Mouse (Mus musculus) hematopoietic stem cell, adult 5-6 weeks (primary cell): Measurements from ENCODE around the gene Grb2. TPM values are rescaled to one million over a fixed set of nuclear protein-coding genes. Genes with fewer than 3 reads are reported as not detected.

Experiments
- ATAC-seq, 2 experiments: fragments of 125-278 bp in 1 of 2; replicated peaks in 1 of 2; 2 replicates each; pipeline ENCODE4 v1.8.0; 2016 to 2017; ENCODE audit warnings: inconsistent platforms in 2 of 2, mild to moderate bottlenecking in 2 of 2, moderate number of reproducible peaks in 2 of 2, low read depth in 1 of 2, moderate TSS enrichment in 1 of 2; ENCODE audit not compliant: low FRiP score in 2 of 2, poor library complexity in 2 of 2, severe bottlenecking in 2 of 2, insufficient read depth in 1 of 2, low TSS enrichment in 1 of 2
- total RNA-seq: library from RNA; stranded (forward); fragments of 172-1452, 232-1000 nt; gene quantifications from 2 replicates; pipeline ENCODE4 v1.2.3, GENCODE M21; 2017

Gene Grb2
- 38.1 and 93.3 TPM in 2 replicates for total RNA-seq

DNA sequence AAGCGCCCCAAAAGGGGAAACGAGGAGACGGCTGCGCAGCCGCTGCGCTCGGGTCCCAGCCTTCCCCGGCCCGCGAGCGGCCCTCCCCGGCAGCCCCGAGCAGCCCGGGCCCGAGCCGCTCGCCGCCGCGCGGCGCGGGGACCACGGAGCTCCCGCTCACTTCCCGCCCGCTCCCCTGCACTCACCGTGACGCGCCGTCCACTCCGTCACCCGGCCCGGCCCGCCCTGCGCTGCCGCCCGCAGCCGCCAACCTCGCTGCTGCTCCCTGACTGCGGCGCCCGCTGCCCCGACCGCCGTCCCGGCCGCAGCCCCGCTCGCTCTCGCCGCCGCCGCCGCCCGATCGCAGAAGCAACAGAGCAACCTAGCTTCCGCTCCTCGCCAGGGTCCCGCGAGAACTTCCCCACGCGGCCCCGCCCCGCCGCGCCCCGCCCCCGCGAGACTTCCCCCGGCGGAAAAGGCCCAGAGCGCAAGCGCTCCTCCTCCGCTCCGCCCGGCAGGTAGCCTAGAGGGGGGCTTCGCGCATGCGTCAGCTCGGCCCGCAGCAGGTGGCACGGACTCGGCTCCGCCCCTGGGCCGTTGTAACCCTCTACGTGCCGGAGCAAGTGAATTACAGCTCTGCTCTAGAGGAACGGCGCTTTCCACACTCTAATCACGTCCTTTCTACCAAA is at the start of gene Grb2:
Gene Grb2 (minus strand): TSS at position 389 of the 668 bp plus-strand sequence.
- ATAC-seq: peak; percentile 78 to 82

DNA sequence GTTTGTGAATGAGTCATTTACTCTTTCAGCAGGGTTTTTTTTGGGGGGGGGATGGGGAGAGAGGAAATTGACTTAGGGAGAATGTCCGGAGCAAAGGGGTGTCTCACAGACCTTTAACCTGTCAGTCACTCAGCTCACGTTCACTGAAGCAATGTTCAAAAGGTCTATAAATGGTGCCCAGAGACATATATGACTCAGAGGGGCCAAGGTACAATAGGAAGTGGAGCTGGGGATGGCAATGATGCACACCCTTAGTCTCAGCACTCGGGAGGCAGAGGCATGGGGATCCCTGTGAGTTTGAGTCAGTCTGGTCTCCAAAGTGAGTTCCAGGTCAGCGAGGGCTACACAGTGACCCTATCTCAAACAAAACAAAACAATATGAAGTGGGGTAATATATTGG is 45.1 kb upstream of the Grb2 start:
- no peak for ATAC-seq

DNA sequence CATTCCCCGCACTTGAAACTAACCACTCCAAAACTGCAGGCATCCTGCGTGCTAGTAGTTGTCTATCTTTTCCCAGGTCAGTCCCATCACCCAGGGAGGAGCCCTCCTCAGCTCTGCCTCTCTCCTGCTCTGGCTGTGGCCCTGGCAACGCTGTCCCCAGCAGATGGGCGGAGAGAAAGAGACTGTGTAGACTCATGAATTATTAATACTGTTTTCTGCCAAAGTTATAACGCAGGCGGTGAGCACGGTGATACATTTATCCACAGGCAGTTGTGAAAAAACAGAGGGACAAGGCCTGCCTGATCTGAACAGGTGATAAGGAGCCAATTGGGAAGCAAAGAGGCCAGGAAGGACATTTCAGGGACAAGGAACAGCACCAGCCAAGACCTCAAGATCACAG is 44.3 kb upstream of the Grb2 start:
- no peak for ATAC-seq

DNA sequence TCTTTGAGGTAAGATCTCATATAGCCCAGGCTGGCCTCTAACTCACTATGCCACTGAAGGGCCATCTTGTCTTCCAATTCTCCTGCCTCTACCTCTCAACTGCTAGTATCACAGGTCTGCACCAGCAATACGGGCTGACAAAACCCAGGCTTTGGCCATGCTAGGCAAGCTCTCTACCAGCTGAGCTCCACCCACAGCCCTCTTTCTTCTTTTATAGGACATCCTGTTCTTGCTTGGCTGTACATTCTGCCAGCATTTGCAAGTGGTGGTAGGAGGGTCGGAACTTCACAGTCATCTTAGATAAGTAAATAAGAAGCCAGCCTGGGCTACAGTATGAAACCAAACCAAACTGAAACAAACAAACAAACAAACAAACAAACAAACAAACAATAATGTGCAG is 43.3 kb upstream of the Grb2 start:
- ATAC-seq: no peak

DNA sequence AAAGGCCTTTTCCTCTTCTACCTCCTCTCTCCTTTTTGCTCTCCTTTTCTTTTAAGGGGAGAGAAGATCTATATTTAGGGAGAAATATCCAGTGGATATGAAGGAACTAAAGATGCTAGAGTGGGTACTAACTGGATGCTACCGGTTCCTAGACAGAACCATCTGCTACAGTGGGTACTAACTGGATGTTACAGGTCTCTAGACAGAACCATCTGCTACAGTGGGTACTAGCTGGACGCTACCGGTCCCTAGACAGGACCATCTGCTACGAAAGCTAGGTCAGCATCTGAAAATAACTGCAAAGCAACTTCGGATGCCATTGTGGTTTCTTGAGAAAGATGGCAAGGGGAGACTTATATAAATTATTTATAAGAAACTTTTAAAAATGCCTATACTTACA is 41.4 kb upstream of the Grb2 start:
- no peak for ATAC-seq

DNA sequence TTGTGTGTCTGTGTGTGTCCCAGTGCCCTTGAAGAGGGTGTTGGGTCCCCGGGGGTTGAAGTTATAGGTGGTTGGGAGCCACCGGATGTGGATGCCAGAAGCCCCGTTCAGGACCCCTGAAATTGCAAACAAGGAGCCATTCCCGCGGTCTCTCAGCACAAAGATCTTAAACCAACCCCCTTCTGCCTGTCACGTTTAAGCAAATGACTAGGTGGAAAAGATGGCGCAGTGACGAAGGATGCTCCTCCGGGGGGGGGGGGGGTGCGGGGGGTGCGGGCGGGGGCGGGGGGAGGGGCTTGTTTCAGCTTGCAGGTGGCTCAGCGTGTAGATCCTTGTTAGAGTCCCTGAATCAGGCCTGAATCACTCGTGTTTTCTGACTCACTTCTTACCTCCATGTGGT is 39.0 kb upstream of the Grb2 start:
- ATAC-seq: no peak

DNA sequence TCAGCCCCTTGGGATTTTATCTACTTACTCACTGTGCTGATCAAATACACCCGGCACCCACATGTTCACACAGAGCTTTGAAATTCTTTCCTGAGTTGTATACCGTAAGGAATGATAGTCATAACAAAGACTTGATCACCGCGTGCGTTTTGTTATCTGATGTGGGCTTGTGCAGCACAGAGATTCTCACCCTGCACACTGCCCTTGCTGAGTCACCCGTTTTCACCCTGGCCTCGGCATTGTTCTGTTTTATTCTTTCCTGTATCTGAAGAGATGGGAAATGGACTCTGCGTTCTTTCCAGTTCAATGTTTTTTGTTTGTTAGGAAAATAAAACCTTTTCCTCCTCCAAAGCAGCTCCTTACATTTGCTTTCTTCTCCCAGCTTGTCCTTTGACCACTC is 38.4 kb upstream of the Grb2 start:
- no peak for ATAC-seq

DNA sequence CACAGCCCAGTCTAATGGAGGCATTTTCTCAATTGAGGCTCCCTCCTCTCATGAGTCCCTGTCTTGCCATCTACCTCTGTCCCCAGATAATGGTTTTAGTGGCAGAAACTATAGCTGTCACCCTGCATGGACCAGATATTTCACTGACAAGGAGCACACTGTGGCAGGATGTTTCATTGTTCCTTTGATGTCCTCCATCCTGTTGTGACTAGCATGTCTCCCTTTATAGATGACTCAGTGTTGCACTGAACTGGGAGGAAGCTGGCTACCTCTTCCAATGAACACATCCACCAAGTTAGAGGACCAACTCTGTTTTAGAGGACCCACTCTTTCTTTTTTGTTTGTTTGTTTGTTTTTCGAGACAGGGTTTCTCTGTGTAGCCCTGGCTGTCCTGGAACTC is 37.7 kb upstream of the Grb2 start:
- no peak for ATAC-seq

DNA sequence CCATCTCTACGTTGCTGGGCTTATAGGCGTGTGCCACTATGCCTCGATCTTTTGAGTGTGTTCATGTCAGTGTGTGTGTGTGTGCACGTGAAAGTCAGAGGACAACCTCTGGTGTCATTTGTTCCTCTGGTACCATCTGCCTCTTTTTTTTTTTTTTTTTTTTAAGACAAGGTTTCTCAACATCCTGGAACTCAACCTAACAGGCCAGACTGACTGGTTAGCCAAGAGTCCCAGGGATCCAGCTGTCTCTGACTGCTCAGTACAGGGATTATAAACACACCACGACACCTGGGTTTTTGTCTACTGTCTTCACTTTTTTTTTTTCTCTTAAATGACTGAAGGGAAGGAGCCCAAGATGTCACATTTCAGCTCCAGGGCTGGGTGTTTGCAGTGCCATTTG is 36.0 kb upstream of the Grb2 start:
- ATAC-seq: no peak

DNA sequence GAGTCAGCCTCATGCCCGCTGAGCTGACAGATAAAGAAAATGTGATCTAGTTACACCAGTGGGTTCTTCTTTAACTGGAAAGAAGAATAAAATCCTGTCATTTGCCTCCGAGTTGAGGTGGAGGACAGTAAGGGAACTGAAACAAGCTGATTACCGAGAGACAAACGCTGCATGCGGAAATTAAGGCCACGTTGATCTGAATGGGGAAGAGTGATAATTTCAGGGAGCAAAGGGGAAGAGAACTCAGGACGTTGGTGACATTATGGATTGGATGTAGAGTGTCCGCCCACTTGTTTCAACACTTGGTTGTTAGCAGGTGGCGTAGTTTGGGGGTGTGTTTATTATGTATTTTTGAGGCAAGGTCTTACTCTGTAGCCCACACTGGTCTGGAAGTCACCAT is 34.5 kb upstream of the Grb2 start:
- no peak for ATAC-seq

DNA sequence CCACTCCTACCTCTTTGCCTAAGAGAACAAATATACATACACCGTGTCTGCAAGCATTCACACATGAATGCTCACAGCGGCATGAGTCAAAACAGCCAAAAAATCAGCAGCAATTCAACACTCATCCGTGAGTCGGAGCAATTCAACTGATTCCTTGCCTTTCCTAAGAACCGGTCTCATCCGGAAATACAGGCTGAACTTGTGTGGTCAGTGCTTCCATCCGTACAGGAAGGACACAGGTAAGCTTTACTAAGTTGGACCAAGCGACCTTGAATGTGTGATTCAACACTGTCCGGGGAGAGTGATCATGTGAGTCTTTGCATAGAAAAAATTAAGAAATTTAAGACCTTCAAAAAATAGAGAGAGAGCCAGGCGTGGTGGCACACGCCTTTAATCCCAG is 32.7 kb upstream of the Grb2 start:
- no peak for ATAC-seq

DNA sequence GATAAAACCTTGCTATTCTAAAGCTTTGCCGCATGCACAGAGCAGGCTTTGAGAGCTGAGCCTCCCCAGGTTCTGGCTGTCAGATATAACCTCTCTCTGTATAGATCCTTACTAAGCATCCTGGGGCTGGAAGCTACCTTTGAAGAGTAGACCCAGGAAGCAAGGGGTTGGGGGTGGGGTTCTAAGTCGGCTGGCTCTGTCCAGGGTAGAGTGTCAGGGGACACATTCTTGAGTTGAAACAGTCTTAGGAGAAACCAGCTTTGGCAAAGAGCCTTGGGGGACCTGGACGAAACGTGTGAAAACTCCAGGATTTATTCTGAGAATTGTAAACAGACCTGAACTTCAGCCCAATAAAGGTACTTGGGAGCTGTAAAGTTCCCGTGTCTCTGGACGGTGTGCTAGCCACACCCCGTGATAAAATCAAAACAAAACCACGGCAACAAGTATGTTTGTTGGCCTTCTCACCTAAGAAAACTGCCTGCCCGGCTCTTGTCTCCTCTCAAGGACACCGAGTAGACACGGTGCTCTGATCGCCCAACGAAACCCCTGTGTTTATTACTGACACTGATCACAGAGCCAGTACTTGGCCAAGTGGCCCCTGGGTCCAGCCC is 30.0 kb upstream of the Grb2 start:
- no peak for ATAC-seq

DNA sequence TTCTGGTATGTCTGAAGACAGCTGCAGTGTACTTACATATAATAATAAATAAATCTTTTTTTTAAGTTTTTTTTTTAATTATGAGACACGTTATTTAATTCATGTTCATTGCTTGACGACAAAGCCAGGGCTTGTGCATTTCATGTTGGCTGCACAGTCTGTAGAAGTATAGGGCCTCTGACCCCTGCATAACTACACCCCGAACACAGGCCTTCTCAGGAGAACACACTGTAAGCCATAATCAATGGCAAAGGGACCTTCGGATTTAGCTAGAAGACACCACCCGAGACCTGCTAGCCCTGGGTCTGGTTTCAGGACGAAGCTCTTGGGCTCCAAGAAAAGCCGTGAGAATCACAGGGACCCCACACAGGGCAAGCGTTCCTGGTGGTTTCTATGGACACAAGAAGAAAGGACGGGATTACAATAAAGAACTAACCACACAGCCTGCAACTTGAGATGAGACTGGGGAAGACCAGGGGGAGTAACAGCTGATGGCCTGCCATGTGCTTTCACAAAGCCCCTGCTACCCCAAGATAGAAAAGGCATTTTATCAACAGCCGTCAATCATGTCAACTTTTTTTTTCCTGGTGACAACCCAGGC is 29.3 kb upstream of the Grb2 start:
- ATAC-seq: no peak

DNA sequence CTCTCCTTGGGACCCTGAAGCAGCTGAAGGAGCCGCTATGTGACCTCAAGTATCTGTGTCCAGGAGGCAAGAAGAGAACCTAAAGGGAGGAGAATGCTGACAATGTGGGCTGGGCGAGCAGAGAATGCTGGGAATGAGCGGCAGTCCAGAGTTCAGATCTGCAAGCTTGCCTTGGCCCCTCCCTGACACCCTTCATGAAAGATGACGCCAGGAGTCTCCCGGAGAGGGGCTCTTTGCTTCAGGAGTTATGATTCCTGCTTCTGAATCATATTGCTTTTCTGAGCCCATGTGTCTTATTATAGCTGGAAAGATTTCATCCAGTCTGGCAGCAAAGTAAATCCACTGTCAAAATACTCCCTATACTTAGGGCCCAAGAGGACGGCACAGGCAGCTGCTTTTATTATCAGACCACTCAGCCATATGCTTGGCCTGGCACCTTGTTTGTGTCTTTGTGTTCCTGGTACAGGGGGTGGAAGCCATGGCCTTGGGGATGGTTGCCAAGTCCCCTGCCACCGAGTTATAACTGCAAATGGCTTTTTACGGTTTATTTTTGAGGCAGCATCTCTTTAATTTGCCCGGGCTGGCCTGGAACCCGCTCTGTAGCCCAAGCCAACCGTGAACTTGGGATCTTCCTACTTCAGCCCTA is 25.8 kb upstream of the Grb2 start:
- no peak for ATAC-seq

DNA sequence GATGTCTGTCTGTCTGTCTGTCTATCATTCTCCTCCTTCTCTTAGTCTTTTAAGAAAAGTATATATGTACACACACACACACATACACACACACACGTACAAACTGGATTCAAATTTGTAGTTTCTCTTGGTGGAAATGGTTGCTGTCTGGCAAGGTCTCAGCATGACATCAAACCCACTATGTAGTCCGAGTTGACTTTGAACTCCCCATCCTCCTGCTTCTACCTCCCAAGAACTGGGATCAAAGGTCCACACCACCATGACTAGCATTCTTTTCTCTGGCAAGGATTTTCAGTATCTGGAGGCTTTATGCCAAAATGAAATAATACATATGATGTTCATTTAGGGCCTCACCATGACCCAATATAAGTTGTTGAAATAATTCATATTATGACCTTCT is 14.8 kb upstream of the Grb2 start:
- no peak for ATAC-seq

DNA sequence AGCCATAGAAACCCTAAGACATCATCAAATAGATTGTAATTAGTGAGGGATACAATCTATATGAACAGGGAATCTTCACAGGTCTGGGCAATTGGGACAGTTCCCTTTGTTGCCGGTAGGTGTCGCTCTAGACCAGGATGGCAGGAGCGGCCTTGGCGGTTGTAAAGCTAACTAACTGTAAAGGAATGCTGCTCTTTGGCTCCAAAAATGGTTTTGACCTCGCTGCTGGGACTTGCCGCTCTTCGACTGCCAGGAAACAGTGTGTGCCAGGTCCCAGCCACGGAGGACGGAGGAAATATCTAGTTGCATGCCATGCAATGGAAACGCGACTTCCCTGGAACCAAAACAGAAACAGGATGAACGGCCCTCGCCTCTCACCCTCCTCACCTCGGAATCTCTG is 14.2 kb upstream of the Grb2 start:
- ATAC-seq: peak; percentile 68 to 86

DNA sequence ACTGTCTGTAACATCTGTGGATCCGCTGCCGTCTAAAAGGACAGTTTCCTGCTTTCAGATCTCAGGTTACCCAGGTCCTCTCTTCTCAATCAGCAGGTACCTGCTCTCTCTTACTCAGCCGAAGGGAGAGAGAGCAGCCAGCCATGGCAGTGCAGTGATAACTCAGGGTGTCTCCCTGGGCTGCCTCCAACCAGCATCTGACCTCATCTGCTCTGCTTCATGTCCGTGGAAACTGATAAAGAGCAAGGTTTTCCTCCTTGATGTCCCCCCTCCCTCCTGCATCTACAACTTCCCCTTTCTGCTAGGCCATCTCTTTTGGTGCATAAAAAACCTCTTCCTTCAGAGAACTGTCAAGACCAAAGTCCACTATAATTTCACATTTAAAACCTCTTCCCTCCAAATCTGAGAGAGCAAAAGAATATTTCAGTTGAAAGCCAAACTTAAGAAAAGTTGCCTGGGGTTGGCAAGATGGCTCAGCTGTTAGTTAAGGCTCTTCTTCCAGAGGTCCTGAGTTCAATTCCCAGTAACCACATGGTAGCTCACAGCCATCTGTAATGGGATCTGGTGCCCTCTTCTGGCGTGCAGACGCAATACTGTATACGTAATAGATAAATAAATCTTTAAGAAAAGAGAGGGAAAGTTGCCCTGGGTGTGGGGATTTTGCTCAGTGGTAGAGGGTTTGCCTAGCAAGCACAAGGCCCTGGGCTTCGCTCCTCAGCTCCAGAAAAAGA is 9.4 kb upstream of the Grb2 start:
- peak; percentile 59 to 63 for ATAC-seq
